Mouse (Mus musculus) C2C12 (cell line): ENCODE measurements around the gene Tmcc3.

Experiments used
- CTCF ChIP-seq: IDR thresholded peaks from one replicate; pipeline ENCODE4 v1.5.1; 2011; ENCODE audit not compliant: control insufficient read depth, insufficient read depth, insufficient read length
- FOSL1 ChIP-seq: IDR thresholded peaks from one replicate; pipeline ENCODE4 v1.8.0; 2011; ENCODE audit warnings: mild to moderate bottlenecking, low read length; ENCODE audit not compliant: poor library complexity, insufficient read depth, severe bottlenecking
- MAX ChIP-seq: IDR thresholded peaks from one replicate; pipeline ENCODE4 v1.6.1; 2011; ENCODE audit warnings: mild to moderate bottlenecking, control low read depth
- MYOG ChIP-seq: IDR thresholded peaks from one replicate; pipeline ENCODE4 v1.6.1; 2011; ENCODE audit not compliant: control insufficient read depth, insufficient read length; ENCODE audit errors: extremely low read depth
- USF1 ChIP-seq: IDR thresholded peaks from one replicate; pipeline ENCODE4 v1.6.1; 2011; ENCODE audit warnings: low read depth, mild to moderate bottlenecking, control low read depth, moderate library complexity

GRCm38 (mm10) chr10:94430566-94430965, 118.8 kb downstream of the Tmcc3 start:
- TF ChIP-seq CTCF (no peak), USF1 (no peak), MAX (no peak), MYOG (no peak), FOSL1 (no peak)
